Mouse (Mus musculus) midbrain, postnatal 0 days (tissue): ENCODE measurements around the gene Crygn. TPM values are rescaled to one million over a fixed set of nuclear protein-coding genes. Genes with fewer than 3 reads are reported as not detected.
"Not testable (repeated sequence)": the region's sequence is repeated elsewhere in the genome, so short reads cannot be mapped to it uniquely, and the experiment has no call there.

ENCODE experiments used
- ATAC-seq: fragments of 200-750 bp; cut with Nextera tagmentation; 2 replicates; pipeline ENCODE4 v1.8.0; 2017; ENCODE audit warnings: moderate number of reproducible peaks, mild to moderate bottlenecking, moderate TSS enrichment, moderate library complexity; ENCODE audit not compliant: low FRiP score
- DNase-seq: peaks from one replicate; pipeline ENCODE4 v3.0.0-alpha.2; 2015; ENCODE audit warnings: low spot score
- H3K27ac ChIP-seq: fragments of 300-500 bp; sonication (generic); 2 replicates; pipeline ENCODE4 v1.5.1; 2014; ENCODE audit warnings: low read depth, mild to moderate bottlenecking, low read length, mixed read lengths
- H3K27me3 ChIP-seq: fragments of 300-500 bp; sonication (generic); 2 replicates; pipeline ENCODE4 v1.6.1; 2014; ENCODE audit warnings: low read length, control low read depth, mixed read lengths; ENCODE audit not compliant: insufficient read depth
- H3K36me3 ChIP-seq: fragments of 300-500 bp; sonication (generic); 2 replicates; pipeline ENCODE4 v1.6.1; 2014; ENCODE audit warnings: low read length, control low read depth, mixed read lengths; ENCODE audit not compliant: insufficient read depth
- H3K4me1 ChIP-seq: fragments of 300-500 bp; sonication (generic); 2 replicates; pipeline ENCODE4 v1.6.1; 2014; ENCODE audit warnings: mild to moderate bottlenecking, control low read depth, antibody characterized with exemption, low read length, mixed read lengths; ENCODE audit not compliant: insufficient read depth
- H3K4me2 ChIP-seq: fragments of 300-500 bp; sonication (generic); 2 replicates; pipeline ENCODE4 v1.6.1; 2014; ENCODE audit warnings: low read depth, mild to moderate bottlenecking, low read length, mixed read lengths; ENCODE audit not compliant: poor library complexity, severe bottlenecking
- H3K4me3 ChIP-seq: fragments of 300-500 bp; sonication (generic); 2 replicates; pipeline ENCODE4 v1.5.1; 2014; ENCODE audit warnings: low read depth, mild to moderate bottlenecking, low read length, moderate library complexity
- H3K9ac ChIP-seq: fragments of 300-500 bp; sonication (generic); replicated peaks from 2 replicates; pipeline ENCODE4 v1.6.1; 2014; ENCODE audit warnings: mild to moderate bottlenecking, low read length, moderate library complexity, mixed read lengths; ENCODE audit not compliant: poor library complexity, severe bottlenecking
- H3K9me3 ChIP-seq: fragments of 300-500 bp; sonication (generic); 2 replicates; pipeline ENCODE4 v1.6.1; 2016; ENCODE audit warnings: low read length, control low read depth
- CTCF ChIP-seq: IDR thresholded peaks from 2 replicates; pipeline ENCODE4 v1.5.1; 2016; ENCODE audit warnings: antibody characterized with exemption, mild to moderate bottlenecking
- WGBS: fragments of 180-500 bp; shearing (Covaris S2); extraction: QIAGEN DNeasy Blood & Tissue Kit; methylation state at CpG from one replicate; pipeline ENCODE4 v1.1.7; 2014; 5-methylcytosine and 5-hydroxymethylcytosine counted together
- polyA plus RNA-seq: library from polyadenylated mRNA; unstranded; fragments of >200 nt; fragmentation: Nextera tagmentation; extraction: Ambion mirVana; gene quantifications from 2 replicates; pipeline ENCODE4 v1.2.1, GENCODE M21; 2015
- total RNA-seq: library from RNA; depleted of rRNA; stranded (reverse); fragments of >200 nt; gene quantifications from 2 replicates; pipeline ENCODE4 v1.2.3, GENCODE M21; 2014

Crygn gene
- total and polyA plus RNA-seq, 2 experiments from 2014 or later, result 5.0 TPM; not detected in 1

- ATAC-seq, result no peak; the same call in 1 of the 2 replicates
- 33% methylated on average over 13 of the region's 13 CpGs for WGBS
Observed at GRCm38 (mm10) chr5:24778843-24779140, 21.0 kb upstream of the Crygn start.

GRCm38 (mm10) chr5:24778082-24778842 is 20.5 kb upstream of the Crygn start:
- H3K27ac ChIP-seq, result no peak overlapping the region
- H3K4me3 ChIP-seq, result no peak overlapping the region
- 7% methylated on average over 17 of the region's 17 CpGs for WGBS
- no peaks in the 10 kb centered on the region for H3K4me1 ChIP-seq
- peaks cover 3% of the 10 kb centered on the region; the same call in 1 of the 2 replicates for H3K27me3 ChIP-seq
- no peak overlapping the region for H3K9ac ChIP-seq
- no peaks in the 10 kb centered on the region for H3K36me3 ChIP-seq
- TF ChIP-seq CTCF, result no peak
- H3K9me3 ChIP-seq, result no peaks in the 10 kb centered on the region
- ATAC-seq (no peak; the same call in 1 of the 2 replicates), DNase-seq (no peak)
- peak overlapping the region; percentile 36 for H3K4me2 ChIP-seq

More at GRCm38 (mm10) chr5:24778843-24779140, 21.0 kb upstream of the Crygn start:
- Histone ChIP-seq H3K27me3 (peaks cover 3% of the 10 kb centered on the region; the same call in 1 of the 2 replicates), H3K4me3 (no peak overlapping the region), H3K27ac (no peak overlapping the region), H3K4me2 (peak overlapping the region; percentile 36), H3K9ac (no peak overlapping the region), H3K4me1 (no peaks in the 10 kb centered on the region), H3K36me3 (no peaks in the 10 kb centered on the region), H3K9me3 (no peaks in the 10 kb centered on the region)
- TF ChIP-seq CTCF, result no peak
- no peak for DNase-seq

- 85% methylated on average over 4 of the region's 4 CpGs for WGBS
- Histone ChIP-seq H3K4me3 (no peak overlapping the region), H3K4me2 (no peak overlapping the region), H3K27me3 (peaks cover 3% of the 10 kb centered on the region; the same call in 1 of the 2 replicates), H3K36me3 (no peaks in the 10 kb centered on the region), H3K27ac (no peak overlapping the region), H3K4me1 (no peaks in the 10 kb centered on the region), H3K9ac (no peak overlapping the region), H3K9me3 (no peaks in the 10 kb centered on the region)
- no peak for DNase-seq
- TF ChIP-seq CTCF, result peak; percentile 27; the same call in 1 of the 2 replicates
- no peak for ATAC-seq
Observed at GRCm38 (mm10) chr5:24776681-24777080, 18.9 kb upstream of the Crygn start.

- not testable (repeated sequence) for H3K4me1 ChIP-seq, H3K4me2 ChIP-seq, H3K9ac ChIP-seq, H3K27me3 ChIP-seq, H3K27ac ChIP-seq, H3K36me3 ChIP-seq, H3K9me3 ChIP-seq, ATAC-seq, H3K4me3 ChIP-seq
- 71% methylated on average over 16 of the region's 16 CpGs for WGBS
- DNase-seq, result peak; percentile 22
Observed at GRCm38 (mm10) chr5:24774549-24774948, 16.7 kb upstream of the Crygn start.

- 49% methylated on average over 3 of the region's 3 CpGs for WGBS
- Histone ChIP-seq H3K27ac (no peak overlapping the region), H3K4me2 (no peak overlapping the region), H3K9ac (no peak overlapping the region), H3K9me3 (no peaks in the 10 kb centered on the region), H3K4me3 (no peak overlapping the region), H3K27me3 (no peaks in the 10 kb centered on the region), H3K36me3 (no peaks in the 10 kb centered on the region), H3K4me1 (peaks cover 1% of the 10 kb centered on the region; the same call in 1 of the 2 replicates)
- ATAC-seq (no peak), DNase-seq (no peak)
- TF ChIP-seq CTCF, result no peak
Observed at GRCm38 (mm10) chr5:24756931-24757330, 877 bp downstream of the Crygn start.

- H3K27ac ChIP-seq, result peak overlapping the region; percentile 79
- TF ChIP-seq CTCF, result no peak
- H3K4me3 ChIP-seq, result no peak overlapping the region
- 14% methylated on average over 2 of the region's 2 CpGs for WGBS
- H3K9ac ChIP-seq, result no peak overlapping the region
- no peak for ATAC-seq
- no peak for DNase-seq
- no peaks in the 10 kb centered on the region for H3K9me3 ChIP-seq
- H3K27me3 ChIP-seq, result no peaks in the 10 kb centered on the region
- no peaks in the 10 kb centered on the region for H3K36me3 ChIP-seq
- H3K4me1 ChIP-seq, result peaks cover 16% of the 10 kb centered on the region
- peak overlapping the region; percentile 89 for H3K4me2 ChIP-seq
Observed at GRCm38 (mm10) chr5:24752175-24752498, 5.7 kb downstream of the Crygn start.
